Mouse (Mus musculus) liver (tissue): ENCODE data around the gene Txnrd1.

Experiments used
- DNase-seq: peaks from one replicate; pipeline ENCODE4 v3.0.0-alpha.2; 2020; ENCODE audit warnings: mixed read lengths

The Txnrd1 gene

DNA sequence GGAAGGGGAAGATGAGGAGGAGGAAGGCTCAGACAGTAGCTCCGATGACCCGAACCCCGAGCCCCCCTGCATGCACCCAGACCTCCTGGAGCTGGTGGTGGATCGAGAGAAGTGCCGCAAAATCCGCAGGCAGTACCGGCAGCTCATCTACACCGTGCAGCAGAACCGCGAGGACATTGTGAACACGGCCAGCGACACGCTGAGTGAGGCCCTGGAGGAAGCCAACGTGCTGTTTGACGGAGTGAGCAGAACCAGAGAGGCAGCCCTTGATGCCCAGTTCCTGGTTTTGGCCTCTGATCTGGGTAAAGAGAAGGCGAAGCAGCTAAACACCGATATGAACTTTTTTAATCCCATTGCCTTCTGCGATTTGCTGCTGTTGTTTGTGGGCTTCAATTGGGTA lies 33.1 kb downstream of the Txnrd1 start:
- no peak for DNase-seq

DNA sequence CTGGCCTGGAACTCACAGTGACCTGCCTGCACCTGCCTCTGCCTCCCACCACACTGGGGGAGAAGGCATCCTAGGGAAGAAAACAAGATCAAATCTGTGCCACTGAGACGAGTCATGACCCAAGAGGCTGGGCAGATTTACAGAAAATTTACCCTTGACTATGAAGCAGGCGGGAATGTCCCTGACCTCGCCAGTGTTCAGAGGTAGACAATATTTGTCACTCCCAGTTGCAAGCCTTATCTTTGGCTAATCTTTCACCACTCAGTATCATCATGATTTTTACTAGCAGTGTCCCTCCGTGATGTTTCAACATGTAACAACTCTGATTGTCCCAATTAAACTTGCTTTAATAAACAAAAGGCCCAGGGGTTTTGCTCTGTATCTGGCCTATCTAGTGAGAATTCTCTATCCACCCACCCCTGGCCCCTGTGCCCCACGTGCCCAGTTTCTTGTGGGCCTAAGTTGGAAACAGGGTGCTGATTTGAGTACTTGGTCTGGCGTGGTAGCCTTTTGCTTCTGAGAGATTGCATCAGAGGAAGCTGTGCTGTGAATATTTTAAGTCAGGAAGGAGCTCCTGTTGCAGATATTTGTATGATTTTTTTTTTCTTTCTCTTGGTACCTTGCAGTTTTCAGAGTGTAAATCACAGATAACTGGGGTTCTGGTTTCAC lies 34.8 kb downstream of the Txnrd1 start:
- no peak for DNase-seq

DNA sequence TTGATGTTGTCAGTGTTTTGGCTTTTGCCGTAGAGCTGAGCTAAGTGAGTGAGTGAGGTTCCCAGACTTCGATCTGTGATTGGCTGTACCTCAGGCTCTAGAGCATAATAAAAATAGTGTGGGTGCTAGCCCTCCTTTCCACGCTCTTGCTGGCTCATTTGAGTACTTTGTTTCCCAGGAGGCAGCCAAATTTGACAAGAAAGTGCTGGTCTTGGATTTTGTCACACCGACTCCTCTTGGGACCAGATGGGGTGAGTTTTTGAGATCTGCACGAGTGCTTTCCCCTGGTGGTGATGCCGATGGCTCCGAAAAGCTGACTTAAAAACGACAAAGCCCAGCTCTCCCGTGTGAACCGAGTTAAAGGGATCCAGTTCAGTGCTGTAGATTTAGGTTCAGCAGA lies 41.7 kb downstream of the Txnrd1 start:
- no peak for DNase-seq

DNA sequence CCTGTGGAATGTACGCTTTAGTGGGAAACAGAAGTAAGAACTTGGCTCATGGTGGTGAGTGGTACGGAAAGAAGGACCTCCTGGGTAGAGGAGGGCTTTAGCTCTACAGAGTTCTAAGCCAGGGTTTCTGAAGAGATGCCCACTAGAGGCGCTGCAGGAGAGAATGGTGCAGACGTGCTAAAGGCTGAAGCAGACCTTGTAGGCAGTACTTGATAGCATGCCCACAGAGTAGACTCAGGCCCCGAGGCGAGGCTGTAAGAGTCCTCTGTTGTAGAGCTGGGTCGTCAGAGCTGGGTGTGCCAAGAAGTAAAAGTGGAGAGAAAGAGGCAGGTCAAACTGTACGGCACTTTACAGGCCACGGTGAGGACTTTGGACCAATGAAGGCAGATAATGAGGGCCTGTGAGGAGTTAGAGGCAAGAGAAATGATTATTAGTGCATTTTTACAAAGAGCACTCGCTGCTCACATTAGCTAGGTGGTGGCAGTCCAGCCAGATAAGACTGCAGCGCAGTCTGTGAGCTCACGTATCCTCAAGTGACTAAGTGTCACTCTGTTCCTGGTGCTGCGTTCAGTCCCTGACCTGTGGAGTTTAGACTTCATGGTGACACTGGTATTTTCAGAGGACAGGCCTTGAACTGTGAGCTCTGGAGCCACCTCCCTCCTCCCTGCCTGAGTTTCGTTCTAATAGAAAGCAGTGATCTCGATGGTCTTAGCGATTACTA lies 42.5 kb downstream of the Txnrd1 start:
- DNase-seq = no peak

DNA sequence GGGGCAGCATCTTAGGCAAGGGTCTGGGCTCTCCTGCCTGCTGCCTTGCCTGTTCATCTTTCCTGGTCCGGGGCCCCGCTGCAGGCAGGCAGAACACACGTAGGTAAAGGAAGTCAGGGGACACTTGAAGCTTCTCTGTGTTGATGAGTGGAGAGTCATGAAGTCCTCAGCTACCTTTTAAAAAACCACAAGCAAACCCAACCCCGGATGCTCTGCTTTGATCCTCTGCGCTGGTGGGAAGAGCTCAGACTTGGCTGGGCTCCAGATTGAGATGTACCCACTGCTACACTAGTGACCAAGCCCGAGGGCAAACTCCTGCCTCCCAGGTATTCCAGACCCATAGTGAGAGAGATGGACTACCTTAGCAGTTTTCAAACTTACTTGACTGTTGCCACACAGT lies 53.6 kb downstream of the Txnrd1 start:
- no peak for DNase-seq

DNA sequence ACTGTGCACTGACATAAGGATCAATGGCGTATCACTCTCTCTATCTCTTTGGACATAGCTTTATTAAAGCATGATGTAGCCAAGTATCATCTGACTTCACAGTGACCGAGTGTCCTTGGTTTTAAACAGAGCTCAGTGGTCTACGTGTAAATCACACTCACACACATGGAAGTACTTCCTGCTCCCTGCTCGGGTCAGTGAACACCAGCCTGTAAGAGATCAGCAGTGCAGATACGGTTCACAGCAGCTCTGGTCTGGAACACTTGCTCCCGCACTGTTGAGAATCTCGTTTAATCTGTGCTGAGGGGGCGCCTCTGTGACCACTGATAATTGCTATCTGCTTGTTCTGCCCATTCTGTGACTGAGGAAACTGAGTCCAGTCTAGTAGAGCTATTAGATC lies 54.8 kb downstream of the Txnrd1 start:
- DNase-seq = no peak

DNA sequence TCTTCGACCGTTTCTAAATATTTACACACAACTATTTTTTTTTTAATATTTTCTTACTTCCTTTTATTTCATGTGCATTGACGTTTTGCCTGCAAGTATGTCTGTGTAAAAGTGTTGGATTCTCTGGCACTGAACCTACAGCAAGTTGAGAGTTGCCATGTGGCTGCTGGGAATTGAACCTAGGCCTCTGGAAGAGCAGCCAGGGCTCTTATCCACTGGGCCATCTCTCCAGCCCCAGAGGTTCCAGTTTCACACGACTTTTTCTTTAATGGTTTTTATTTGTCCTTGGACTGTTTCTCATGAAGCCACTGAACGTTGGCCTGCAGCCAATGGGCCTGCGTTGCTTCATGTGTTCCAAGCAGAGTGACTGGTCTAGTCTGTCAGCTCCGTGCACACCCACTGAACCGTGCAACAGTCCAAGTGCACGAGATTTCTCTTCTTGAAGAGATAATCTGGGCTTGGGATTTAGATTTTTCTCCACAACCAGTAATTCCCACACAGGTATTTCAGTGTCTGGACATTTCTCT lies 55.8 kb downstream of the Txnrd1 start:
- DNase-seq = peak; percentile 51

DNA sequence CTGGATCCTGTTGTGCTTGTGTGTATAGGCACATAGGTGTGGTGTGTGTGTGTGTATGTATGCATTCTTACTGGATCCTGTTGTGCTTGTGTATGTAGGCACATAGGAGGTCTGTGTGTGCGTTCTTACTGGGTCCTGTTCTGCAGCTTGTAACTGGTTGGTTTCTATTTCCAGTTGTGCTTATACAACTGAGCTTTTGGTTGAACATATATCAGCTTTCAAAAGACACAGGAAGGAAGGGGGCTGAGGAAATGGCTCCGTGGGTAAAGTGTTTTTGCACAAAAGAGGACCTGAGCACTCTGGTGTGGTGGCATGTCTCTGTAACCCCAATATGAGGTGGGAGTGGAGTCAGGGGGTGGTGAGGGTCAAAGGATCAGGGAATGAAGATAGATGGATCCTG lies 57.2 kb downstream of the Txnrd1 start:
- DNase-seq = no peak

DNA sequence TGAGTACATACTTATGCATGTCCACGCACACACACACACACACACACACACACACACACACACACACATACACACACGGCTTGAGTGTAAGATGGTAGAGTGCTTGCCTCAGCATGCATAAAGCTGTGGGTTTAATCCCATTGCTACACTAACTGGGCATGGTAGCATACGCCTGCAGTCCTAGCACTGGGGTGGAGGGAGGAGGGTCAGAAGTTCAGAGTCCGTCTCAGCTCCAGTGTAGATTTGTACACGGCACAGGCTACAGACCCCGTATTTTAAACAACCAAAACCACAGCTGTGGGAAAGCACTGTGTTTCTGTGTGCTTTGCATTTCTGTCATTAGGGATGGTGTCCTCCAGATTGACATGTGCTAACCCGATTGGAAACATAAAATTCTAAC lies 57.7 kb downstream of the Txnrd1 start:
- DNase-seq = no peak

DNA sequence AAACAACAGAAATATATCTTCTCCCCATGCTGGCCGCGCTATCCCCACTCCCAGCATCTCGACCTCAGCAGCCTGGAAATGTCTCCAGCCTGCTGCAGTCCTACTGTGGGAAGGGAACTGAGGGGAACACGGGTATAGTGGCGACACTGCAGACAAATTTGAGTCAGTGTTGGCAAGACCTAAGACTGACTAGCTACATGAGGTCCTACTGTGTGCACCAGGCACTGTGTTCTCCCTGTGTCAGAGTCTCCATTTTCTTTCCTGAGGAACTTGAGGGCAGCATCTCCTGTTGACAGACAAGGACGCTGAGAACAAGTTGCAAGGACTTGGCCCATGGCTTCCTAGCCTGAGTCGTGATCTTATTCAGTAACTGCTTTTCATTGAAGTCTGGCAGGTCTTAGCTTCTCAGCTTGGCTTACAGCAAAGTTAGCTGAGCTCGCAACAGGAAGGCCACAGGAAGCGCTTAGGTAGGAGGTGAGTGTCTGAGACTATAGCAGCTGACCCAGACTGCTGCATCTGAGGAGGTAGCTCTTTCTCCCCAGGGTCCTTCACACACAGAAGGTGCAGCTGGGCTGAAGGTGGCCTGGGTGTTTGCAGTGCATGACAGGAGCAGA lies 58.8 kb downstream of the Txnrd1 start:
- no peak for DNase-seq

DNA sequence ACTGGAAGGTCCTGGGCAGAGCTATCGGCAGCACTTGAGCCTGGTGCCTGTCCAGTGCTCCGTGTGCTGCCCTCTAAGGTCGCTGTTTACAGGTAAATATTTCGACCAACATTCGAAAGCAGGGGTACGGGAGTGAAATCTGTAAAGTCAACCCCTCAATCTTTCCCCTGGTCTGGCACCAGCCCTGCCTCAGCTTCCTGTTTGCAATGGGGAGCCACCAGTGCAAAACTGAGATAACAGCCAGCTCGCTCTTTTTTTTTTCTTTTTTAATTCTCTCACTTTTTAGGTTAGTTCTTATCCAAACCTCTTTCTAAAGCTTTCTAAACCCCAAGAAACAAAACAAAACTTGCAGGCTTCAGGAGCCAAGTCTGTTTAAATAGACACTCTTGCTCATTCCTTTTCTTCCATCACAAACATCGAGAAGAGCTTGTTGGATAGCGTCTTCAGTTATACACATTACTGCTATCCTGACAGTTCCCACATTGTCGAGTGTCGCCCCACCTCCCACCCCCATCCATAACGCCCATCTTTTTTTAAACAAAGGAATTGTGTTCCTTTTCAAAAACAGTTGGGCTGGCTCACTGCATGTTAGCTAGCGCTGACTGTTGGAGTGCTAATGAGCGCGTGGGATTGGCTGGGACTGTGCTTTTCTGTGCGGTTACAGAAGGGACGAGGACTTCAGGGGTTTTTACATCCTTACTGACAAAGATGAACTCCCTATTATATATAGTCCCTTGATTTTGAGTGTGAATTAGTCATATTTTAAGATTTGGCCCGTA lies 60.3 kb downstream of the Txnrd1 start:
- no peak for DNase-seq

DNA sequence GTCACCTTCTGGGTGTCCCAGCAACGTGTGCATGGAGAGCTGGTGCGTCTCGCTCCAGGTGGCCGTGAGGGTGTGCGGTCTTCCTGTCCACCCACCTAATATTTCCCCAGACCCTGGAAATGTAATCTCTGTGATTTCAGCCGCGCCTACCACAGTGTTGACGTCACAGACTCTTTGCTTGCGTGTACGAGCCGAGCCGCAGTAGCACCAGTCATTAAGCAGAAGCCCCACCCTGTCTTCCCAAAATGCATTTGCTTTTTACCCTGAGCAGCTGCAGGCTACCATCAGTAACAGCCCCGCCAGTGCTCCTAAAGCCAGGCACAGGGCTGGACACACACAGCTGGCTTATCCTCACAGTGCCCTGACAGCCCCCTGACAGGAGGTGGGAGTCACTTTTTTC lies 64.2 kb downstream of the Txnrd1 start:
- no peak for DNase-seq

DNA sequence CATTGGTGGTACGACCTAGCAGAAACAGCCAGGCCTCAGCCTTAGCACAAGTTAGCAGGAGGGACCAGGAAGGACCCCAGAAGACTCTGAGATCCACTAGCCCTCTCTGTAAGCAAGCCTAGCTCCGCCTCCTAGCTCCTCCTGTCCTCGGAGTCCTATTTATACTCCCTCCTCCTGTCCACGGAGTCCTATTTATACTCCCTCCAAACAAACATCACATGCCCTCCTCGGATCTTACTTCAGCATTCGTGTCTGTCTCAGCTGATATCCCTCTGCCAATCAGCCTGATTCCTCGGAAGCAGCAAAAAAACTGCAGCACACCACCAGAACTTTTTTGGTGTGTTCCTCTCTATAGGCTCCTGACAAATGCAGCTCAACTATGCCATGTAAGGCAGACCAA lies 65.1 kb downstream of the Txnrd1 start:
- no peak for DNase-seq

DNA sequence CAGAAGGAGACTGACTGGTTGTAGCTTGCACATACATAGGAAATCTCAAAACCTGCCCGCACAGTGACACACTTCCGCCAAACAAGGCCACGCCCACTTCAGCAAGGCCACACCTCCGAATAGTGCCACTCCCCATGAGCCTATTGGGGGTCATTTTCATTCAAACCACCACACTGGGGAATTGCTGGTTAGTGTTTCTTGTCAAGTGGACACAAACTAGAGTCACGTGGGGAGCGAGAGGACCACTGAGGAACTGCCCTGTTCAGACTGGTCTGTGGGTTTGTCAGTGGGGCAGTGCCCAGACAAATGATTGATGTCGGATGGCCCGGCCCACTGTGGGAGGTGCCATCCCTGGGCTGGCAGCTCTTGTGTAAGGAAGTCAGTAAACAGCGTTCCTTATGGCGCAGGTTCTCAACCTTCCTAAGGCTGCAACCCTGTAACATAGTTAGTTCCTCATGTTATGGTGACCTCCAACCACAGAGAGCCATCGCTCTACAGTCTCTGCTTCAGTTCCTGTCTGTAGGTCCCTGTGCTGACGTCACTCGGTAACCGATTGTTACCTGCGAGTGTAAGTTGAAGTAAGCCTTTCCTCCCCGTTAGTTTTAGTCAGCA lies 66.2 kb downstream of the Txnrd1 start:
- peak; percentile 71 for DNase-seq

DNA sequence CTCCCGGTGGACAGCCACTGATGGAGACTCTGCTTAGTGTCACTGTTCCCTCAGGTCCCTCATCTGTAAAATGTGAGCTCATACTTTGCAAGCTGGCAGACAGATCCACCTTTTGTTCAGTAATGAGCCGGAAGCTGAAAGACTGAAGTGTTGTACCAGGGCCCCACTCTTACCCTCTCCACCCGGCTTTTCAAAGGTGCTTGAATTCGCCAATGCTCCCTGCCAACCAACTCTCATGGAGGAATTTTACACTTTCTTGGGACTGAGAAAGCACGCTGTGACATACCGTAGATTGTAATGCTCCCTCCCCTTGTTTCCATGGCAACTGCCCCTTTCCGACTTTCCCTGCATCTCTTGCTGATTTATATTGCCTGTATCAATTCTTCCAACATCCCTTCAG lies 66.8 kb downstream of the Txnrd1 start:
- DNase-seq = no peak

DNA sequence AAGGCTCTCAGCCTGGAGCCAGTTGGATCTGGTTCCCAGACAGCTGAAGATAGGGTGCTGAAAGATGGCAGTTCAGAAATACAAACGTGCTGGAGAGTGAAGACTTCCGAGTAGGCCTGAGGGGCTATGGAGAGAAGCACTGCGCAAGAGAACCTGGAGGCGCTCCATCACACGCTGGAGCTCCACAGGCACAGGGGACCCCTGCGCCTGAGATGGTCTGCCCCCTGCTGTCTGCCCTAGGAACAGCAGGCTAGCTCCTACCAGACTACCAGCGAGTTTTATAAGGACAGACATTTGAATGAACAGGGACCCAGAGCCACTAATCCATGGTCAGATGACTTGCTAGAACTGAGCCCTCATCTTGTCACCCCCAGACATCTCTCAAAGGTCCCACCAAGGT lies 67.7 kb downstream of the Txnrd1 start:
- peak; percentile 85 for DNase-seq

DNA sequence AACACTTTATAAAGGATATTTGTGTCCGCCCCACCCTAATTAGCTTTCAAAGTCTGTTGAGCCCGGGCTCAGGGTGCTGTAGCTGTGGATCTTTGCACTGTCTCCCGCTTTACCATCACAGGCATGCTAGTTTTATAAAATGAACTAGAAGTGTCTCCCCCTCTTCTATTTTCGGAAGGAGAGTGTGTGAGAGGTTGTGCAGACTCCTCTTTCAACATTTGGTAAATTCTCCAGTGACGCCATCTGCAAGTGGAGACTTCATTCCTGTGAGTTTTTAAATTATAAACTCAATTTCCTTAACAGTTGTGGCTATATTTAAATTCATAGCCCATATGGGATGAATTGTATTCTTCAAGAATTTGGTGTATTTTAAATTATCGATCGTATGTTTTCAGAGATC lies 74.8 kb downstream of the Txnrd1 start:
- DNase-seq = no peak

DNA sequence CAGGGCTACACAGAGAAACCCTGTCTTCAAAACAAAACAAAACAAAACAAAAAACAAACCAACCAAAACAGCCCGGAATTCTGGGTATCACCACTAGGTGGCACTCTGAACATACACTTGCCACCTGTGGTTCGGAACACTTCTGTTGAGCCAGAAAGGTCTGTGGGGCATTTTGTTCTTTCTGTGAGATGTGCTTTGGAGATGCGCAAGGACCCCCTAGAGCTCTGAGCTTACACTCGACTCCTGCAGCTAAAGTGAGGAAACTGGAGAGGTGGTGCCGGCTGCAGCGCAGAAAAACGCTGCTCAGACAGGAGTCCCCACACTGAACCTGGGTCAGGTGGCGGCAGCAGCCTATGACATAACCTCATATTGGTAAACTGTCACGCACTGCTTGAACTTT lies 75.6 kb downstream of the Txnrd1 start:
- peak; percentile 61 for DNase-seq

DNA sequence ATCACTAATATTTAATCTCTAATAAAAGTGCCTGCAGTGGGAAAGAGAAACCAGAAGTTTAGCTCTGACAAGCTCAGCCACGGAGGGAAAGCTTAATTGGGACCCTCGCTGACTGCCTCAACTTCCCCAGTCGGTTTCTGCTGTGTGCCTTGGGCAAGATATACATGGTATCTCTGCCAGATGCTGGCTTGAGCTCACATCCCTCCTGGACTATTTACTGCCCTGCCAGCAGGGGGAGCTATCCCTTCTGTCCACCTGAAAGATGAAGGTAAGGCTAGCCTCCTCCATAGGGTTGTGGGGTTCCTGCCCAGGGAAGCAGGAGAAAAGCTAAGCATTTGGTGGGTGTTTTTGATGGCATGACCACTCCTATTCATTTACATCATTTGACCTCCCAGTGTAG lies 76.4 kb downstream of the Txnrd1 start:
- peak; percentile 48 for DNase-seq

DNA sequence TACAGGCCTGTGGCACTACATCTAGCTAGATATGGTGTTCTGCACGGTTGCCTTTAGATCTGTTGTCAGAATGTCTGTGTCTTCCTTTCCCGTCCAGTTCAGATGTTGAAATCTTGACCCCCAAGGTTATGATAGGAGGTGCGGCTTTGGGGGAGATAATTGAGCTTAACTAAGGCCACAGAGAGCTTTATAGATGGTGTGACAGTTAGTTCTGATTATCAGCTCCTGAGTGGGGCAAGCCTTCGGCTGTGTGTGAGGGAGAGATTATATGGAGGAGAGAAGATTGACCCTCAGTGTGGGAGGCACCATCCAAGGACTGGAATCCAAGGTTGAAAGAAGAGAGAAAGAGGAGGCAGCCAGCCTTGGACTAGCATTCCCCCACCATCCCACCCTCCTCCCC lies 79.5 kb downstream of the Txnrd1 start:
- peak; percentile 34 for DNase-seq

DNA sequence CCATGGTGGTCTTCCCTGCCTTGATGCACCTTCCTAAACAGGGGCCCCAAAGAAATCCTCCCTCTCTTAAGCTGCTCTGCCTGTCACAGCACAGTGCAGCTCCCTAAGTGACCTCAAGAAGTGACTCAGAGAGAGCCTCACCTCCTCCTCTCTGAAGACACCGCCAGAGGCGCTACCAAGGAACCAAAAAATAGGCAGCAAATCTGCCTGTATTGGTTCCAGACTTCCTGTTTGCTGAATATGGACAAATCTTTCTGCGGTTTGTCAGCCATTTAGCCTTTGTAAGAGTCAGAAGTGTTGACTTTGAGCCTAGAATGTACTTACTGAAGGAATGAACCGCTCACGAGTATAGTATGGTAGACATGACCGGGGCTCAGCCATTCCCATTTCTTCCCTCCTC lies 80.0 kb downstream of the Txnrd1 start:
- no peak for DNase-seq

DNA sequence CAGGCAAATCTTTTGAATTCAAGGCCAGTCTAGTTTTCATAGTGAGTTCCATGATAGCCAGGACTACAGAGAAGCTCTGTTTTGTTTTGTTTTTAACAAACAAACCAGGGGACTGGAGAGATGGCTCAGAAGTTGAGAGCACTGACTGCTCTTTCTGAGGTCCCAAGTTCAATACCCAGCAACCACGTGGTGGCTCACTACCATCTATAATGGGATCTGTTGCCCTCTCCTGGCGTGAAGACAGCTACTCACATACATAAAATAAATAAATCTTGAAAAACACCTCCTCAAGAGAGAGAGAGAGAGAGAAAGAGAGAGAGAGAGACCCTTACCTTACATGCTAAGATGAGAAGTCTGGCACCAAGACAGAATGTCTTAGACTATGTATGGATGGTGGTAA lies 84.9 kb downstream of the Txnrd1 start:
- no peak for DNase-seq

DNA sequence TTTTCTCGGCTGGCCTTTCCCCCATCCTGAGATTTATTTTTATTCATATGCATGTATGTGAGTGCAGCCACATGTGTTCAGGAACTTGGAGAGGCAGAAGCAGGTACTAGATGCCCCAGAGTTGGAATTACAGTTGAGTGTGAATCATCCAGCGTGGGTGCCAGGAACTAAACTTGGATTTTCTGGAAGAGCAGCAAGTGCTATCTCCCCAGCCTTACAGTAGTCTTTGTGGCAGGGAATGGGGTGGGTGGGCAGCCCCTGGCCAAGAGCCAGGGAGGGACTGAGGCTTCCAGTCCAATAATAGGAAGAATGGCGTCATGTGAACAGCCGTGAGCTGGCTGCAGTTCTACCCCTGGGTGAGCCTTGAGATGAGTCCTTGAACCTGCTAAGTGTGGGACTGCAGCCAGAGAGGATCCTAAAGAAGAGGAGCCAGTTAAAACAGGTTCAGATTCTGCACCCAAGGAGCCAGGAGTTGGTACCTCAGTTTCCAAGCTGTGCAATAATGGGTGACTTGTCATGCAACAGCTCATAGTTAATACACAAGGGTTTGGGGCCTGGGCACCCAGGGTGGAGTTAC lies 85.7 kb downstream of the Txnrd1 start:
- DNase-seq = no peak
